Mouse (Mus musculus) lung, postnatal 0 days (tissue): ENCODE results near the gene Mog.

Experiments used
- CTCF ChIP-seq: IDR thresholded peaks from 2 replicates; pipeline ENCODE4 v1.5.1; 2016; ENCODE audit warnings: antibody characterized with exemption, mild to moderate bottlenecking
- EP300 ChIP-seq: IDR thresholded peaks from 2 replicates; pipeline ENCODE4 v1.6.1; 2016; ENCODE audit warnings: antibody characterized with exemption, mild to moderate bottlenecking, control low read depth

GRCm38 (mm10) chr17:37045611-37046311, 22.6 kb upstream of the Mog start, which contains the start of gene Gabbr1:
- TF ChIP-seq EP300 (no peak), CTCF (no peak)
